Mouse (Mus musculus): ENCODE measurements at regions not wholly inside any gene's neighbourhood (a gene's known extent, or its start where the extent isn't known, plus 50 kb on each side); places are given as distances from the start of the nearest gene placed in this dataset.
A peak's percentile ranks its signal among the peaks of the same experiment; 100 is the strongest.
"Not testable (repeated sequence)": the region's sequence is repeated elsewhere in the genome, so short reads cannot be mapped to it uniquely, and the experiment has no call there.

GRCm38 (mm10) chrX:118068532-118068931 lies 358.5 kb upstream of the Tgif2lx2 start:
- TF ChIP-seq NANOG (IDR thresholded peaks at IDR 0.05; ENCODE audit: borderline replicate concordance, low read length) (peak; percentile 38; the same call in 1 of the 2 replicates), POU5F1 (IDR thresholded peaks at IDR 0.05; ENCODE audit: borderline replicate concordance, low read length) (no peak)
- no peaks in the 10 kb centered on the region for H3K9me3 ChIP-seq (ENCODE audit: low read length)
- no peaks in the 10 kb centered on the region for H3K4me1 ChIP-seq (replicated peaks; ENCODE audit: low read depth, low read length)
- H3K36me3 ChIP-seq (ENCODE audit: insufficient read depth, low read length) = no peaks in the 10 kb centered on the region
- H3K27me3 ChIP-seq (ENCODE audit: insufficient read depth, low read length) = no peaks in the 10 kb centered on the region
- H3K4me3 ChIP-seq (replicated peaks; ENCODE audit: low read length) = no peak overlapping the region

- Histone ChIP-seq H3K36me3 (ENCODE audit: insufficient read depth, low read length) (no peaks in the 10 kb centered on the region), H3K4me1 (replicated peaks; ENCODE audit: low read depth, low read length) (no peaks in the 10 kb centered on the region), H3K4me3 (replicated peaks; ENCODE audit: low read length) (no peak overlapping the region), H3K9me3 (ENCODE audit: low read length) (no peaks in the 10 kb centered on the region), H3K27me3 (ENCODE audit: insufficient read depth, low read length) (no peaks in the 10 kb centered on the region)
- TF ChIP-seq CTCF (conservative IDR thresholded peaks at IDR 0.05; ENCODE audit: low read length) = no peak
- no peak for TF ChIP-seq NANOG (IDR thresholded peaks at IDR 0.05; ENCODE audit: borderline replicate concordance, low read length)
- TF ChIP-seq POU5F1 (IDR thresholded peaks at IDR 0.05; ENCODE audit: borderline replicate concordance, low read length) = no peak
These were observed 314.4 kb upstream of the Tgif2lx2 start for GRCm38 (mm10) chrX:118112582-118112981.

GRCm38 (mm10) chrX:118117121-118117520 lies 309.9 kb upstream of the Tgif2lx2 start:
- H3K4me1 ChIP-seq (replicated peaks; ENCODE audit: low read depth, low read length); H3K9me3 ChIP-seq (ENCODE audit: low read length); H3K4me3 ChIP-seq (replicated peaks; ENCODE audit: low read length); H3K27me3 ChIP-seq (ENCODE audit: insufficient read depth, low read length); H3K36me3 ChIP-seq (ENCODE audit: insufficient read depth, low read length): not testable (repeated sequence)

- Histone ChIP-seq H3K4me1 (replicated peaks; ENCODE audit: low read depth, low read length) (no peaks in the 10 kb centered on the region), H3K36me3 (ENCODE audit: insufficient read depth, low read length) (no peaks in the 10 kb centered on the region), H3K27me3 (ENCODE audit: insufficient read depth, low read length) (no peaks in the 10 kb centered on the region), H3K9me3 (ENCODE audit: low read length) (peaks cover 26% of the 10 kb centered on the region), H3K4me3 (replicated peaks; ENCODE audit: low read length) (no peak overlapping the region)
- TF ChIP-seq POU5F1 (IDR thresholded peaks at IDR 0.05; ENCODE audit: borderline replicate concordance, low read length) (no peak), NANOG (IDR thresholded peaks at IDR 0.05; ENCODE audit: borderline replicate concordance, low read length) (no peak), CTCF (conservative IDR thresholded peaks at IDR 0.05; ENCODE audit: low read length) (no peak)
These were observed 291.8 kb upstream of the Tgif2lx2 start for GRCm38 (mm10) chrX:118135236-118135635.

Data from E14TG2a.4 (cell line).